ENCODE assay signal across 27 mouse cellular contexts in the genomic region with DNA sequence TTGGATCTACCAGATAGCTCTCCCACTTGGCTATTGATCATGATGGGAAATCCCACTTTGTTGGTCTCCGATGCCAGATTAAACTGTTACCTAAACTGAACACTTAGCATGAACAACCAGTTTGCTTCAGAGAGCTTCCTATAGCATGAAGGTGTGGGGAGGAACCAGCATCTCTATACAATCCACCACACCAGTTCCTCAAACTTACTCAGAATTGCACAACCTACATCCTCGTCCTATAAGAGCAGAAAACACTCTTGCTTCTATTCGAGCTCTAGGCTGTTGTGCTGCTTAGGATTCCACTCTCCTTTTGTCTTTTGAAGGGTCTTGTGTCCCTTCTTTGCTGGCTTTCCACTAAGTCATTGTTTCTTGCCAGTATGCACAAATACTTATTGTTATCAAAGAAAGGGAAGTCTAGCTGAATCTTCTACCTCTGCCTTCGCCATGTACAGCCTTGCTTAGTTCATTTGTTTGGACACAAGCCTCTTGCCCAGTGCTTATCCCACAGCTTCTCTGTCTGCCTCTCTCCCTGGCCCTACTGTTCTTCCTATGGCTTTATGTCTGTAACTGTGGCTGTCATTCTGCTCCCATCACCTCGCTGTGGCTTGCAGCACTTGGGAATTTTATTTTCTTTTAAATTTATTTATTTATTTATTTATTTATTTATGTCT. TPM values are rescaled to one million over a fixed set of nuclear protein-coding genes. Genes with fewer than 3 reads are reported as not detected.
DNase-seq lines count a peak whose midpoint lies in the region; ATAC-seq and TF ChIP-seq lines count a peak whose summit lies in the region.
"Had no signal": no experiment of that assay in that cellular context is flagged by ENCODE, and none has a peak within 500 bp of the region (broad histone marks: within the 10 kb centered on the region; RNA-seq: fewer than 3 reads in every experiment).

No protein-coding gene starts in this region.

- H3K4me2 ChIP-seq in stomach, postnatal 0 days (replicated peaks; ENCODE audit: low read depth): no peak overlapping the region
- H3K4me2 ChIP-seq: forebrain, embryonic 13.5 days; heart, embryonic 11.5 days; hindbrain, embryonic 14.5 days had no signal

- H3K27me3 ChIP-seq in stomach, postnatal 0 days (ENCODE audit: control insufficient read depth, insufficient read depth, low read length): no peaks in the 10 kb centered on the region
- H3K27me3 ChIP-seq: forebrain, embryonic 13.5 days had no signal

- H3K9ac ChIP-seq in stomach, postnatal 0 days (ENCODE audit: low read length): no peak overlapping the region
- H3K9ac ChIP-seq: forebrain, embryonic 13.5 days; forebrain, postnatal 0 days; hindbrain, embryonic 14.5 days had no signal

- no peak for TF ChIP-seq EP300 in stomach, postnatal 0 days (optimal IDR thresholded peaks at IDR 0.05)

- no peak overlapping the region for H3K4me3 ChIP-seq in stomach, postnatal 0 days (ENCODE audit: low read depth, low read length)
- H3K4me3 ChIP-seq: forebrain, embryonic 10.5 days; forebrain, embryonic 13.5 days; gastrocnemius, adult 2 months; hindbrain, embryonic 10.5 days had no signal

- WGBS in stomach, postnatal 0 days: 75% methylated on average over 5 of the region's 5 CpGs

- DNase-seq in 416B (ENCODE audit: low read depth): peak; percentile 71
- peak; percentile 13 for DNase-seq in c-Kit-positive CD71-negative TER-119-negative erythroid progenitor cells, embryonic 14.5 days (ENCODE audit: low read depth)
- DNase-seq in stomach, postnatal 0 days (ENCODE audit: low spot score): no peak
- DNase-seq in gastrocnemius, postnatal 25 days: no peak
- DNase-seq in gastrocnemius, postnatal 10 days: no peak
- DNase-seq: adrenal gland, postnatal 10 days; adrenal gland, postnatal 36 days; cerebellum, adult 11-12 months; cerebellum, adult 8-10 months; cerebellum, postnatal 10 days; cerebellum, postnatal 36 days; forebrain, postnatal 0 days; gastrocnemius, adult 2 months; gastrocnemius, postnatal 36 days; heart, adult 11 months had no signal

- H3K4me1 ChIP-seq in stomach, postnatal 0 days (replicated peaks; ENCODE audit: control insufficient read depth, insufficient read depth): no peaks in the 10 kb centered on the region
- H3K4me1 ChIP-seq: forebrain, embryonic 13.5 days had no signal

- ATAC-seq in hematopoietic stem cell, adult 5-6 weeks (replicated peaks in 1 of 2; ENCODE audit: insufficient read depth in 1 of 2, low FRiP score in 2 of 2, low TSS enrichment in 1 of 2, low read depth in 1 of 2, poor library complexity in 2 of 2, severe bottlenecking in 2 of 2): peak; percentile 17 to 64; a peak in 1 of 4 replicates
- peak; percentile 73 for ATAC-seq in monocyte, adult 5-6 weeks (replicated peaks; ENCODE audit: insufficient number of reproducible peaks, low FRiP score, low TSS enrichment, poor library complexity, severe bottlenecking)
- ATAC-seq in stomach, postnatal 0 days (ENCODE audit: low FRiP score, low TSS enrichment): no peak
- ATAC-seq: activated CD4-positive, CD25-positive, alpha-beta regulatory T cell, adult 4 months; CD4-positive, CD25-positive, alpha-beta regulatory T cell, adult 4 months; forebrain, embryonic 13.5 days; forebrain, postnatal 0 days; hindbrain, postnatal 0 days; inflammation-experienced regulatory T-cells, adult 6 months; intestine, embryonic 16.5 days had no signal

- no peak for TF ChIP-seq CTCF in stomach, postnatal 0 days (IDR thresholded peaks at IDR 0.05; ENCODE audit: low read depth)

- no peak overlapping the region for H3K27ac ChIP-seq in stomach, postnatal 0 days (replicated peaks)
- H3K27ac ChIP-seq: forebrain, embryonic 10.5 days; forebrain, embryonic 13.5 days; gastrocnemius, adult 2 months; hindbrain, embryonic 10.5 days; hindbrain, embryonic 14.5 days; hindbrain, postnatal 0 days had no signal

- no peaks in the 10 kb centered on the region for H3K9me3 ChIP-seq in stomach, postnatal 0 days (ENCODE audit: control insufficient read depth, low read length)
- H3K9me3 ChIP-seq: forebrain, embryonic 10.5 days; forebrain, embryonic 13.5 days; hindbrain, embryonic 10.5 days had no signal

- H3K36me3 ChIP-seq in stomach, postnatal 0 days (ENCODE audit: control insufficient read depth, insufficient read depth, low read length): no peaks in the 10 kb centered on the region
- H3K36me3 ChIP-seq: forebrain, embryonic 10.5 days; hindbrain, embryonic 10.5 days had no signal

RNA-seq across cellular contexts. Expression of a gene that starts 52.0 kb away (rescaled TPM):
- total RNA-seq in hematopoietic stem cell, adult 5-6 weeks (2017): 50.7 and 52.8 TPM in 2 replicates
- 37.3 to 60.9 TPM (median 40.9 TPM) in 3 replicates for total RNA-seq in monocyte, adult 5-6 weeks (2017)
- 10.4 and 10.7 TPM in 2 replicates for polyA plus RNA-seq in stomach, postnatal 0 days (2015; fragmentation: Nextera tagmentation; extraction: Ambion mirVana)
- 10 to 100 TPM; 16.3 to 17.3 TPM for total RNA-seq in gastrocnemius, postnatal 25 days (2021)
- 10 to 100 TPM; 20.2 to 23.6 TPM for total RNA-seq in gastrocnemius, postnatal 10 days (2021)

Comparison
In these comparisons a context has a peak if more than half of its experiments do, and no peak if none do; other contexts are left out.
1. DNase-seq: peak in 416B (single experiment) and c-Kit-positive CD71-negative TER-119-negative erythroid progenitor cells, embryonic 14.5 days (single experiment); none in stomach, postnatal 0 days (single experiment), gastrocnemius, postnatal 25 days (single experiment) and gastrocnemius, postnatal 10 days (single experiment).